Mouse (Mus musculus) olfactory bulb, adult 2 months (tissue): ENCODE results near the gene Cd37.

Experiments
- CTCF ChIP-seq: fragments of 200-500 bp; IDR thresholded peaks from 2 replicates; pipeline ENCODE4 v1.5.1; 2012; ENCODE audit warnings: low read depth, mild to moderate bottlenecking, low read length, moderate library complexity; ENCODE audit not compliant: insufficient read depth
- POLR2A ChIP-seq: fragments of 200-500 bp; IDR thresholded peaks from 2 replicates; pipeline ENCODE4 v1.6.1; 2012; ENCODE audit warnings: mild to moderate bottlenecking, low read depth, low read length, moderate library complexity; ENCODE audit not compliant: insufficient read depth

DNA sequence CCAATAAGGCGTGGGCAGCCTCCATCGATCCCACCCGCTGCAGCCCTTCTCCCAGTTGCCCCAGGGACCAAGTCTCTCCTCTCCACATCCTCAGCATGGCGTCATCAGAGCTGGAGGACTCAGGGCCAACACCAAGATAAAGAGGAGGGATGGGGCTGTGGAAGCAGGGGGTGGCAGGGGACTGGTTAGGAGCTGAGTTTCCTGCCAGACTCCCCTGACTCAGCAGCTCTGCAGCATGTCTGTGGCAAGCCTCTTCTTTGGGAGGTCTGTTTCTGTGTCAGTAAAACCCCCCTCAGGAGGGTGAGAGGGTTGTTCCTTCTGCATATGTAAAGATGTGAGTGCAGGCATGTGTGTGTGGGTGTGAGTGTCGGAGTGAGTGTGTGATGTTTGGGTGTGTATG, 41.9 kb downstream of the Cd37 start:
- no peak for TF ChIP-seq CTCF
- no peak for TF ChIP-seq POLR2A
